Mouse (Mus musculus) layer of hippocampus, adult 8-10 months (tissue): ENCODE measurements around the gene Psme2. TPM values are rescaled to one million over a fixed set of nuclear protein-coding genes. Genes with fewer than 3 reads are reported as not detected.

Experiments used
- DNase-seq, 2 experiments: peaks; one replicate each; pipeline ENCODE4 v3.0.0; 2022; ENCODE audit warnings: low spot score in 2 of 2
- total RNA-seq, 4 experiments: library from RNA; stranded (reverse); gene quantifications; 2 replicates each; pipeline ENCODE4 v1.2.4; 2022

Psme2 gene
- total RNA-seq = 10 to 100 TPM; 57.2 to 74.4 (median 69.8) TPM

DNA sequence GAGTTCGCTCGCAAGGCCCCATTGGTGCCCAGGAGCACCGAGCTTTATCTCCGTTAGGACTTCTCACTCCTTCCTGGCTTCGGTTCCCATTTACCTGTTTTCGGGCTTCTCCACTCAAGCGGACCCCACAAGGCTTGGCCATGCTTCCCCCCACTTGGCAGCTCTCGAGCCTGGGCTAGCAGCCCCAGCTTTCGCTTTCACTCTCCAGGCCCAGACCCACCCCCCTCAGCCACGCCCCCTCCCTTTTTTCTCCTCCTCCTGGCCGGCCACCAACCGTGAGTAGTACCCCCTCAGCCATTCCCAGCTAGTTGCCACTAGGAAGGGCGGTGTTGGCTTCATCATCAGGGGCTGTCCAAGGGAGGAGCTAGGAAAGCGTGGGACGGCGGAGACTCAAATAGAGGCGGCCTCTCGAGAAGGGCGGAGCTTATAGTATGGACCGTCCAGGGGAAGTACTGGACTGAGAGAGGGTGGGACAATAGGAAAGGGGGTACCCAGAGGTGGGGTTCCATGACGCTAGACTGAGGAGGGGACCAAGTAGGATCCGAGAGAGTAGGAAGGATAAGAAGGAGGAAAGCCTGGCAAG is at the start of gene Psme2:
TSS of gene Psme2 (minus strand) at position 366 of the 583 bp plus-strand sequence.
- peak; percentile 89 to 96 for DNase-seq

- no peak for DNase-seq
Measured at GRCm38 (mm10) chr14:55637795-55638194, 46.9 kb upstream of the Psme2 start, which contains the start of gene Gm49378. Gm49378 (minus strand) TSS chr14:55637895.

GRCm38 (mm10) chr14:55635523-55636007 is 44.7 kb upstream of the Psme2 start, which contains the start of gene Ipo4:
Ipo4 (minus strand) TSS chr14:55635957.
- peak; percentile 87 to 88 for DNase-seq

- DNase-seq = peak in 1 of 2 experiments; percentile 28
Measured at GRCm38 (mm10) chr14:55634874-55635522, 44.1 kb upstream of the Psme2 start.

GRCm38 (mm10) chr14:55629312-55629711 is 38.4 kb upstream of the Psme2 start:
- DNase-seq = no peak

- DNase-seq = no peak
Measured at GRCm38 (mm10) chr14:55628077-55628827, 37.3 kb upstream of the Psme2 start.

DNA sequence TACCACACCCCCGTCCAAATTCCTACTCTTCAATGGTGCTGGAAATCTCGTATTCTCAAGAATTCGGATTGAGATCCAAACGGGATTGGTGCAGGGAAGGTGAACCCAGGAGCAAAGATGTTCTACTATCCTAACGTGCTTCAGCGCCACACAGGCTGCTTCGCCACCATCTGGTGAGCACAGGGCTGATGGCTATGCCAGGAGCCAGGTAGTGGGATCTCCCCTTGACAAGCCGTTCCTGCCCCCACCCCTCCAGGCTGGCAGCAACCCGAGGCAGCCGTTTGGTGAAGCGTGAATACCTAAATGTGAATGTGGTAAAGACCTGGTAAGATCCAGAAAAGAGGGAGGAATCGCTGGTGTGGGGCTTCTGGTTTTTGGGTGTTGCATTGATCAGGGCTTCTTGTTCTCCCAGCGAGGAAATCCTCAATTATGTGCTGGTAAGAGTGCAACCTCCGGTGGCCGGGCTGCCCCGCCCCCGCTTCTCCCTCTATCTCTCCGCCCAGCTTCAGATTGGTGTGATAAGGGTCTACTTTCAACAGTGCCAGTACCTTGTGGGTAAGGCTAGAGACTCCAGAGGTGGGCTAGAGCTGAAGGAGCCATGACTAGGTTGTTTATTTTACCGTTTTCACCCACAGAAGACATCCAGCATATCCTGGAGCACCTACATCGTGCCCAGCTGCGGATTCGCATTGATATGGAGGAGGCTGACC is 27.7 kb upstream of the Psme2 start:
- DNase-seq = no peak

DNA sequence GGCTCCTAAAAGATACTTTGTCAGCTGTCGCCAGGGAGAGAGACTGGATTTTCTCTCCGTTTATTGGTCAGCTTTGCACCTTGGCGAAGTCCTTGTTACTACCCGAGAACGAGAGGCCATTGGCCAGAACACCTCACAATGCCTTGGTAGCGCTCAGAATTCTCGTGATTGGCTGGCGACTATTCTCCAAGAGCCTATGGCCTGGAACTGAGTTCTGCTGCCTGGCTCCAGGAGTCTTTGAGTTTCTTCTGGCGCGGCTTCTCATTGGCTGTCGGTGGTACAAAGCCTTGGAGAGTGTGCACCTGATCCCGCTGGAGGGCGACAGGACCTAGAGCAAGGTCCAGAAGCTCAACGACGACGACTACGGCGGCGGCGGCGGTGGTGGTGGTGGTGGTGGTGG is 26.9 kb upstream of the Psme2 start, which contains the start of gene Rec8:
TSS of gene Rec8 (plus strand) at position 216 of the 400 bp plus-strand sequence.
- no peak for DNase-seq

GRCm38 (mm10) chr14:55616844-55617243 is 25.9 kb upstream of the Psme2 start:
- no peak for DNase-seq

GRCm38 (mm10) chr14:55615876-55616275 is 25.0 kb upstream of the Psme2 start:
- no peak for DNase-seq

- DNase-seq = no peak
Measured at GRCm38 (mm10) chr14:55614565-55615178, 23.8 kb upstream of the Psme2 start.

DNA sequence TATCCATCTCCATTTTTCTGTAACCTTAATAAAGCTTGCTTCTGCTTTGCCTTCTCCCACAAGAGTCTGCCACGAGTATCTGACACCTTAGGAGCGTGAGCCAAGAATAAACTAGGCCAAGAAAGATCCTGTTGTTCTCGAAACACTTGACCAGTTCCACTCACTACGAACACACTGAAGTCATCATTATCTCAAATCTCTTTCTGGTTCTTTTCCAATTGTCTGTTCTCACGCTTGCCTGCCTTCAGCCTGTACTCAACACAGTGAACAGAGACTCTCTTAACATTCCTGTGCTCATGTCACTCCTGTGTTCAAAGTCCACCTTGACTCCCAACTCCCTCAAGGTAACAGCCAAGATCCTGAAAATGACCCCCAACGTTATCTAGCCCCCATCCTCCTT is 22.4 kb upstream of the Psme2 start:
- no peak for DNase-seq

GRCm38 (mm10) chr14:55608339-55608738 is 17.4 kb upstream of the Psme2 start:
- DNase-seq = no peak

GRCm38 (mm10) chr14:55605743-55606459 is 15.0 kb upstream of the Psme2 start:
- DNase-seq = no peak

- DNase-seq = no peak
Measured at GRCm38 (mm10) chr14:55604823-55605222, 13.9 kb upstream of the Psme2 start.

GRCm38 (mm10) chr14:55603633-55604576 is 13.0 kb upstream of the Psme2 start:
- peak; percentile 80 to 85 for DNase-seq

DNA sequence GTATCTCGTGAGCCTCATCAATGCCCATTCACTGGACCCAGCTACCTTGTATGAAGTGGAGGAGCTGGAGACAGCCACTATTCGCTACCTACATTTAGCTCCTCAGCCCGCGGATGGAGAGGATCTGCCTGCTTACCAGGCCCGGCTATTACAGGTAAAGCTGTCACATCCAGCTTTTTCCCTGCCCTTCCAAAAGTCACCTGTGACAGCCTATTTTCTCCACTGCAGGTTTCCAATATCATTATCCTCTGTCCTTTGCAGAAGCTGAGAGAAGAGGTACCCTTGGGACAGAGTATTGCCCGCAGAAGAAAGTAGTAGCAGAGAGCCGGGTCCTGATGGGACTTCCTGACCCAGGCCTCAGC is 12.3 kb upstream of the Psme2 start, which contains the start of gene Irf9:
TSS of gene Irf9 (plus strand) at position 301 of the 362 bp plus-strand sequence.
- DNase-seq = no peak

- no peak for DNase-seq
Measured at GRCm38 (mm10) chr14:55598521-55599390, 7.8 kb upstream of the Psme2 start.
